Mouse (Mus musculus) CH12.LX (cell line): ENCODE results near the gene Epb41l2. TPM values are rescaled to one million over a fixed set of nuclear protein-coding genes. Genes with fewer than 3 reads are reported as not detected.

Source experiments
- DNase-seq: peaks from one replicate; pipeline ENCODE4 v3.0.0-alpha.2; 2013; ENCODE audit errors: extremely low read depth
- H3K27ac ChIP-seq: 2 replicates; pipeline ENCODE4 v1.5.1; 2012; ENCODE audit warnings: low read depth, mild to moderate bottlenecking, control low read depth, moderate library complexity; ENCODE audit not compliant: insufficient read depth
- H3K27me3 ChIP-seq: replicated peaks from 2 replicates; pipeline ENCODE3; 2012; ENCODE audit warnings: inconsistent platforms
- H3K36me3 ChIP-seq, 2 experiments: replicated peaks in 1 of 2; 2 replicates each; pipeline versions ENCODE3 to v1.6.1; 2012; ENCODE audit warnings: inconsistent platforms in 1 of 2, low read length in 1 of 2, mild to moderate bottlenecking in 1 of 2, mixed read lengths in 1 of 2, moderate library complexity in 1 of 2; ENCODE audit not compliant: control insufficient read depth in 1 of 2, insufficient read depth in 1 of 2
- H3K4me1 ChIP-seq, 2 experiments: 2 replicates each; pipeline ENCODE4 v1.6.1; 2012; ENCODE audit warnings: inconsistent platforms in 1 of 2, moderate library complexity in 1 of 2; ENCODE audit not compliant: insufficient read depth in 2 of 2, control insufficient read depth in 1 of 2
- H3K4me2 ChIP-seq: 2 replicates; pipeline ENCODE4 v1.6.1; 2012; ENCODE audit warnings: low read depth, mild to moderate bottlenecking, control low read depth; ENCODE audit not compliant: poor library complexity, insufficient read depth, severe bottlenecking
- H3K4me3 ChIP-seq, 3 experiments: fragments of 150-350 bp in 1 of 3; sonication (generic) in 1 of 3; replicated peaks in 1 of 3; 2 replicates each; pipeline versions ENCODE3 to v1.5.1; 2011 to 2012; ENCODE audit warnings: low read depth in 2 of 3, low read length in 2 of 3, mild to moderate bottlenecking in 2 of 3, moderate library complexity in 2 of 3, control low read depth in 1 of 3, improper control_type of control experiment in 1 of 3, inconsistent platforms in 1 of 3, mixed read lengths in 1 of 3; ENCODE audit not compliant: poor library complexity in 1 of 3
- H3K79me2 ChIP-seq: replicated peaks from 2 replicates; pipeline ENCODE4 v1.6.1; 2012; ENCODE audit warnings: mild to moderate bottlenecking, moderate library complexity; ENCODE audit not compliant: control insufficient read depth, poor library complexity, insufficient read depth, severe bottlenecking; ENCODE audit errors: extremely low read depth
- H3K9ac ChIP-seq: 2 replicates; pipeline ENCODE4 v1.6.1; 2012; ENCODE audit warnings: low read depth, mild to moderate bottlenecking, control low read depth, moderate library complexity; ENCODE audit not compliant: insufficient read depth
- H3K9me3 ChIP-seq: replicated peaks from 2 replicates; pipeline ENCODE3; 2012; ENCODE audit warnings: low read length, inconsistent platforms, mixed read lengths
- E2F4 ChIP-seq: IDR thresholded peaks from 2 replicates; pipeline ENCODE4 v1.6.1; 2011; ENCODE audit warnings: low read depth, low read length, improper control_type of control experiment; ENCODE audit not compliant: insufficient replicate concordance
- ELF1 ChIP-seq: IDR thresholded peaks from 2 replicates; pipeline ENCODE4 v1.6.1; 2014; ENCODE audit warnings: low read depth, mild to moderate bottlenecking, inconsistent platforms, low read length, improper control_type of control experiment
- EP300 ChIP-seq: IDR thresholded peaks from 2 replicates; pipeline ENCODE4 v1.6.1; 2011; ENCODE audit warnings: low read length, improper control_type of control experiment
- GABPA ChIP-seq: IDR thresholded peaks from 2 replicates; pipeline ENCODE4 v1.6.1; 2012; ENCODE audit warnings: low read depth, low read length, improper control_type of control experiment, inconsistent platforms; ENCODE audit not compliant: insufficient replicate concordance
- HCFC1 ChIP-seq: IDR thresholded peaks from 2 replicates; pipeline ENCODE4 v1.6.1; 2012; ENCODE audit warnings: low read depth, mild to moderate bottlenecking, inconsistent platforms, low read length, improper control_type of control experiment
- IRF4 ChIP-seq: IDR thresholded peaks from 2 replicates; pipeline ENCODE4 v1.6.1; 2014; ENCODE audit warnings: low read depth, mild to moderate bottlenecking, inconsistent platforms, low read length, improper control_type of control experiment
- JUN ChIP-seq: IDR thresholded peaks from 2 replicates; pipeline ENCODE4 v1.6.1; 2011; ENCODE audit warnings: low read depth, mild to moderate bottlenecking, low read length, improper control_type of control experiment, moderate library complexity; ENCODE audit not compliant: insufficient read depth
- JUND ChIP-seq: conservative IDR thresholded peaks from 2 replicates; pipeline ENCODE4 v1.6.1; 2011; ENCODE audit warnings: low read depth, low read length, improper control_type of control experiment
- MAFK ChIP-seq: IDR thresholded peaks from 2 replicates; pipeline ENCODE4 v1.6.1; 2011; ENCODE audit warnings: low read length, improper control_type of control experiment; ENCODE audit not compliant: insufficient replicate concordance
- MAZ ChIP-seq: IDR thresholded peaks from 2 replicates; pipeline ENCODE4 v1.6.1; 2012; ENCODE audit warnings: low read depth, mild to moderate bottlenecking, inconsistent platforms, low read length, improper control_type of control experiment, moderate library complexity
- MEF2A ChIP-seq: IDR thresholded peaks from 2 replicates; pipeline ENCODE4 v1.6.1; 2014; ENCODE audit warnings: low read depth, mild to moderate bottlenecking, inconsistent platforms, low read length, improper control_type of control experiment, borderline replicate concordance
- MYC ChIP-seq: IDR thresholded peaks from 2 replicates; pipeline ENCODE4 v1.6.1; 2011; ENCODE audit warnings: low read depth, mild to moderate bottlenecking, improper control_type of control experiment, low read length
- NRF1 ChIP-seq: IDR thresholded peaks from 2 replicates; pipeline ENCODE4 v1.6.1; 2014; ENCODE audit warnings: low read depth, mild to moderate bottlenecking, inconsistent platforms, low read length, improper control_type of control experiment, moderate library complexity
- RAD21 ChIP-seq: IDR thresholded peaks from 2 replicates; pipeline ENCODE4 v1.6.1; 2011; ENCODE audit warnings: low read depth, mild to moderate bottlenecking, low read length, improper control_type of control experiment, moderate library complexity
- SMC3 ChIP-seq: IDR thresholded peaks from 2 replicates; pipeline ENCODE4 v1.6.1; 2011; ENCODE audit warnings: low read depth, low read length, improper control_type of control experiment
- TBP ChIP-seq: conservative IDR thresholded peaks from 2 replicates; pipeline ENCODE4 v1.6.1; 2011; ENCODE audit warnings: low read depth, low read length, improper control_type of control experiment
- UBTF ChIP-seq: IDR thresholded peaks from 2 replicates; pipeline ENCODE4 v1.6.1; 2012; ENCODE audit warnings: low read depth, mild to moderate bottlenecking, inconsistent platforms, low read length, improper control_type of control experiment, moderate library complexity
- USF2 ChIP-seq: conservative IDR thresholded peaks from 2 replicates; pipeline ENCODE4 v1.6.1; 2011; ENCODE audit warnings: low read depth, low read length, improper control_type of control experiment
- ZC3H11A ChIP-seq: IDR thresholded peaks from 2 replicates; pipeline ENCODE4 v1.6.1; 2012; ENCODE audit warnings: low read depth, mild to moderate bottlenecking, inconsistent platforms, low read length, improper control_type of control experiment
- ZKSCAN1 ChIP-seq: IDR thresholded peaks from 2 replicates; pipeline ENCODE4 v1.6.1; 2012; ENCODE audit warnings: low read depth, inconsistent platforms, low read length, improper control_type of control experiment, borderline replicate concordance
- ZMIZ1 ChIP-seq: IDR thresholded peaks from 2 replicates; pipeline ENCODE4 v1.6.1; 2012; ENCODE audit warnings: low read depth, mild to moderate bottlenecking, inconsistent platforms, low read length, improper control_type of control experiment
- dilution Hi-C: fragments of 300-500 bp; cut with MboI; formaldehyde crosslinking; loops from 2 replicates; pipeline ENCODE4 v1.14.3; 2020; ENCODE audit warnings: low sequenced_read_pairs; ENCODE audit not compliant: extremely low pct_unique_long_range_greater_than_20kb, extremely low pct_ligation_motif_present
- in situ Hi-C: fragments of 300-500 bp; cut with MboI; formaldehyde crosslinking; loops from 3 replicates; pipeline ENCODE4 v1.14.3; 2019; ENCODE audit warnings: low sequenced_read_pairs, low pct_ligation_motif_present, low pct_unique_long_range_greater_than_20kb, mixed read lengths
- polyA plus RNA-seq: library from polyadenylated mRNA; unstranded; fragments of >175 nt; gene quantifications from 2 replicates; pipeline ENCODE4 v1.2.1, GENCODE M21; 2012; ENCODE audit warnings: low read depth; ENCODE audit not compliant: insufficient read length
- total RNA-seq, 2 experiments: library from RNA; depleted of rRNA; stranded (reverse); fragments of 300-350 nt in 1 of 2; fragments of >200 nt in 1 of 2; gene quantifications; 2 replicates each; pipeline ENCODE4 v1.2.3; 2012 to 2014

Epb41l2 gene
- total and polyA plus RNA-seq, 3 experiments = 24.3 to 71.2 (median 28.4) TPM

- no peak overlapping the region for H3K9ac ChIP-seq
- no peaks in the 10 kb centered on the region for H3K27me3 ChIP-seq
- no peak overlapping the region for H3K27ac ChIP-seq
- no peaks in the 10 kb centered on the region for H3K36me3 ChIP-seq
- H3K9me3 ChIP-seq = no peaks in the 10 kb centered on the region
- H3K79me2 ChIP-seq = no peaks in the 10 kb centered on the region
- no peaks in the 10 kb centered on the region; a peak in 1 of 4 replicates for H3K4me1 ChIP-seq
- no peak overlapping the region for H3K4me3 ChIP-seq
- no peak for TF ChIP-seq HCFC1
- no peak for TF ChIP-seq ZMIZ1
- TF ChIP-seq JUND = no peak
- TF ChIP-seq ZC3H11A = no peak
- TF ChIP-seq EP300 = no peak
- no peak for TF ChIP-seq MYC
- no peak for TF ChIP-seq ELF1
- no peak for TF ChIP-seq UBTF
- no peak for TF ChIP-seq RAD21
- TF ChIP-seq SMC3 = no peak
- no peak for TF ChIP-seq E2F4
- DNase-seq = no peak
- dilution Hi-C loops (no loop called here), in situ Hi-C loops (no loop called here)
- H3K4me2 ChIP-seq = no peak overlapping the region
Observed at GRCm38 (mm10) chr10:25325690-25326089, 33.9 kb upstream of the Epb41l2 start.

- H3K36me3 ChIP-seq = no peaks in the 10 kb centered on the region
- H3K27me3 ChIP-seq = no peaks in the 10 kb centered on the region
- H3K9me3 ChIP-seq = no peaks in the 10 kb centered on the region
- H3K9ac ChIP-seq = no peak overlapping the region
- H3K4me2 ChIP-seq = no peak overlapping the region
- peaks cover 0 to 13% of the 10 kb centered on the region in 2 experiments; a peak in 2 of 4 replicates for H3K4me1 ChIP-seq
- no peak for TF ChIP-seq NRF1
- no peak for TF ChIP-seq HCFC1
- TF ChIP-seq IRF4 = no peak
- no peak for DNase-seq
- H3K27ac ChIP-seq = no peak overlapping the region
- H3K79me2 ChIP-seq = no peaks in the 10 kb centered on the region; the same call in 1 of the 2 replicates
- in situ Hi-C loops = no loop called here
- no peak overlapping the region for H3K4me3 ChIP-seq
- dilution Hi-C loops = no loop called here
Observed at GRCm38 (mm10) chr10:25327511-25327910, 32.1 kb upstream of the Epb41l2 start.

GRCm38 (mm10) chr10:25330094-25330493, 29.5 kb upstream of the Epb41l2 start:
- in situ Hi-C loops (no loop called here), dilution Hi-C loops (no loop called here)
- no peaks in the 10 kb centered on the region; the same call in 1 of the 2 replicates for H3K79me2 ChIP-seq
- peaks cover 3% of the 10 kb centered on the region for H3K9me3 ChIP-seq
- H3K36me3 ChIP-seq = no peaks in the 10 kb centered on the region
- peaks cover 3 to 13% of the 10 kb centered on the region in 2 experiments; a peak in 3 of 4 replicates for H3K4me1 ChIP-seq
- H3K4me3 ChIP-seq = no peak overlapping the region
- TF ChIP-seq MYC (no peak), ZKSCAN1 (no peak), GABPA (no peak), USF2 (no peak), TBP (no peak), NRF1 (no peak), MAFK (no peak), MAZ (no peak), MEF2A (no peak), UBTF (no peak), JUN (no peak), HCFC1 (no peak)
- no peaks in the 10 kb centered on the region for H3K27me3 ChIP-seq
- no peak overlapping the region for H3K27ac ChIP-seq
- no peak overlapping the region for H3K9ac ChIP-seq
- no peak for DNase-seq
- H3K4me2 ChIP-seq = no peak overlapping the region
